Mouse (Mus musculus) MEL-GATA-1-ER (cell line): Measurements from ENCODE around the gene Ddit4.

ENCODE experiments used
- DNase-seq: peaks from one replicate; pipeline ENCODE4 v3.0.0-alpha.2; 2012; ENCODE audit warnings: low read depth; ENCODE audit errors: extremely low read depth

Ddit4 gene

DNA sequence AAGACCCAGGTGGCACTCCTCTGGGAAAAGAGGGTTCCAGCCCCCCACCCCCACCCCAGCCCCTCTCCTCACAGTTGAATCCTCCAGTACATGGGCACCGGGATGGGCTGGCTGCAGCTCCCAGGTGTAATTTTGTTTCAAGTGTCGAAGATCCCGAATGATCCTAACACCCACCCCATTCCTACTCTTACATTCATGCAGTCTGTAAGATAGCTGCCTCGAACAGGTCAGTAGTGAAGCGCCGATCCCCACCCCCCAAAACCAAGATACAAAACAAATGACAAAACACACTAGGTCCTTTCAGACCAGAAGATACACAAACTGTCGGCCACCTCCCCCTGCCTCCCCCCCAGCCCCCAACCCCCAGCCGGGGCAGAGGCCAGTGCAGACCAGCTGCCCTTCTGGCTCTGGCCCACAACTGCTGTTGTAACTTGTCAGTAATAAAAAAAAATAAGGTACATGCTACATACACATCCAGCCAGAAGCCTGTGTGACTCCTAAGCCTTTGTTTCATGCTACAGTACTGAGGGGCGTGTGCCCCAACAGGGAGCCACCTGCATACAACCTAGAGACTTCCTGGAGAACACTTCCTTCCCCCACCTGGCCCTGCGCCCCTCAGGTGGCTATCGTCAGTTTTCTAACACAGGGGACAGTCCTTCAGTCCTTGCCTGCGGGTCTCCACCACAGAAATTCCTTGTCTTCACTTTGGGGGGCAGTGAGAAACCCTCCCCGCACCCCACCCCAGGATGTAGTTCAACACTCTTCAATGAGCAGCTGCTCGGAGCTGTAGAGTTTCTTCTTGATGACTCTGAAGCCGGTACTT lies 1.6 kb downstream of the Ddit4 start:
- no peak for DNase-seq

DNA sequence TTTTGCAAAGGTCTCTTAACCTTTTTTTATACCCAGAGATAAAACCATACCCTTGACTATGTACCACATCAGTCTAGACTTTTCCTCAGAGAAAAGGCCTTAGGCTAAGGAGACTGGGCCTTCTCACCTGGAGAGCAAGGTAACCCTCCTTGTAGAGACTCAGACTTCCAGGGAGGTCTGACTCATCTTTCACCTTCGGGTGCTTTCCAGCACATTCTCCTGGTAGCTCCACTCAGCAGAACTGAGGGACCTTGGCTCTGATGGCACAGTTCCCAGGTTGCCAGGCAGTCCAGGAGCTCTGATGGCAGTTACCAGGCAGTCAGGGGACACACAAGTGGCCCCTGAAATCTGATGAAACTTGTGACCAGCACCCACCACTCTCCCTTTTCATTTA lies 2.4 kb downstream of the Ddit4 start:
- no peak for DNase-seq

DNA sequence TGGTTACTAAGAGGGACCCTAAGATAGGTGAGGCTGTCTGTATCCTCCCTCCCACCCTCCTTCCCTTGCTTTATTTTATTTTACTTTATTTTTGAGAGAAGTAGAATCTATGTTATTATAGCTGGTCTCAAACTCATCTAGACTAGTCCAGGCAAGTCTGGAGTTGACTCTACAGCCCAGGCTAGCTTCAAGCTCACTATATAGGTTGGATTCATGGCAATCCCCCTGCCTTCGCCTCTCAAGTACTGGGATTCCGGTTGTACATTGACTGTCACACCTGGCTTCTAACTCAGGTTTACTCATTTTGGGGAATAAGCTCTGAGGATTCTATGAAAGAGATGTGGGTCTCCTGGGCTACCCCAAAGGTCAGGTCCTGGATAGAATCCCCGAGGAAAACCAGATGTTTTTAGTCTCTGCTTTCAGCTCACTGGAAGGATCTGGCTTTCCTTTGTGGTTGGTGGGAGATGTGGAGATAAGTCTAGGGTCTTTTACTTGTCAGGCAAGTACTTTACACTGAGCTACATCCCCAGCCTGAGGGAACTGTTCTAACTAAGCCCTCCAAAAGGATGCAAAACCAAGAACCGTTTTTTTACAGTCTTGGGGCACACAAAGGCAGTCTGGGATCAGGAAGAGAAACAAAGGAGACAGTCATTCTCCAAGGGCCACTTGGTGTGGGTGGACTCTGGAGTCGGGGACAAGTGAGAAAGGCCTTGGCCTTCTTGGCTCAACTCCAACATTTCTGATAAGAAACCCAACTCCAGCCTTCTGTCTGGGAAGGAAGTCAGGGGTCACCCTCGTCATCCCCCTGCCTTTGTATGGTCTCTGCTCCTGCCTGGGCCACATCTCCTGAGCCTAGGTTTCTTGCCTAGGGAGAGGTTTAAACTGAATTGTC lies 3.0 kb downstream of the Ddit4 start:
- DNase-seq: no peak

DNA sequence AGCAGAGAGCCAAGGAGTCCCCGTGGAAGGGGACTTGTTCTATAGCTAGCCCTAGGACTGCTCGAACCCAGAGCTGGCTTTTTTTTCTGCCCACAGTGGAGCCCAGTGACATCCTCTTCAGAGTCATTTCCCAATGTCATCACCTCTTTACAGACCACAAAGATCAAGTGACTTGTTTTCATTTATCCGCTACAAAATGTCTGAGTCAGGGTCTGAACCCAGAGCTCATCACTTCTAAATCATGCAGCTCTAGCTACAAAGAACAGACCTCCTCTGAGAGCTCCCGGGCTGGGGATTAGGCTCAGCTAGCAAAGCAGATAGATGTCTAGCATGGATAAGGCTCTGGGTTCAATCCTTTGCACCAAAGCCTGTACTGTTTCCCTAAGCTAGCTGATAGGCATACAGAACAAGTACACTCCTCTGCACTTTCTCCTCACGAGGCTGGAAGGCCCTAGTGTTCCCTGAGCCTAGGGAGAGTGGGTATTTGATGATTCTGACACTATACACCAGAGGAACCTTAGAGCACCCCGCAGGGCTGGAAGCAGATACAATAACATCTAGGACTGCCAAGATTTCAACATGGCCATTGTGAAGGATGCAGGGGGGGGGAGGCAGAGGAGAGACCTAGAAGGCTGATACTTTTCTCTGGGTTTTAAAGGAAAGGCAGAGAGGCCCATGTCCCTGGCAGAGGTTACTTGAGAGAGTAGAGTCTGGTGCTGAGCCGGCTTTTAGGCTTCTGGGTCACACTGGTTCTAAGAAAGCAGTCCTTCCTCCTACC lies 4.1 kb downstream of the Ddit4 start:
- DNase-seq: no peak

DNA sequence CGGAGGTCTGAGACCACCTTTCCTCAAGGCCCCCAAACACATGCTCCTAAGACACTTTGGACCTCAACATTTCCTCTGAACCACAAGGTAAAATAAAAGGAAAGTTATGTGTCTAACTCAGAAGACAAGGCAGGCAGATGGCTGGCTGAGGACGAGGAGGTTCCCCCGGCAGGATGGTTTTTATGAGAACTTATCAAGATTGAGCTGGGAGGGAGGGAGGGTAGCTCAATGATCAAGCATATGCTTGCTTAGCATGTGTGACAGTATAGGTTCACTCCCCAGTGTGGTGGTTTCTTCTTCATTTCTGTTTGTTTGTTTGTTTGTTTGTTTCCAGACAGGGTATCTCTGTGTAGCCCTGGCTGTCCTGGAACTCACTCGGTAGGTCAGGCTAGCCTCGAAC lies 5.3 kb downstream of the Ddit4 start:
- DNase-seq: no peak

DNA sequence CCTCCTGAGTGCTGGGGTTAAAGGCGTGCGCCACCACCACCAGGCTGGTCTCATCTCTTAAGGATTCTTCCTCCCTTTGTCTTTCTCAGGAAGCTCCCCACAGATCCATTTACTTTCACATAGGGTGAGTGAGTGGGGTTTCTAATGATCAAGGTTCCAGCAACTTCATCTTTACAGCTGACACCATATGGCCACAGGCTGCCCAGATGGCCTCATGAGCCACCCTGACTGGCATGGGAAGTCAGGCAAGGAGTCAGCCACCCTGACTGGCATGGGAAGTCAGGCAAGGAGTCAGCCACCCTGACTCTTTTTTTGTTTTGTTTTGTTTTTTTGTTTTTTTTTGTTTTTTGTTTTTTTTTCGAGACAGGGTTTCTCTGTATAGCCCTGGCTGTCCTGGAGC lies 6.2 kb downstream of the Ddit4 start:
- no peak for DNase-seq

DNA sequence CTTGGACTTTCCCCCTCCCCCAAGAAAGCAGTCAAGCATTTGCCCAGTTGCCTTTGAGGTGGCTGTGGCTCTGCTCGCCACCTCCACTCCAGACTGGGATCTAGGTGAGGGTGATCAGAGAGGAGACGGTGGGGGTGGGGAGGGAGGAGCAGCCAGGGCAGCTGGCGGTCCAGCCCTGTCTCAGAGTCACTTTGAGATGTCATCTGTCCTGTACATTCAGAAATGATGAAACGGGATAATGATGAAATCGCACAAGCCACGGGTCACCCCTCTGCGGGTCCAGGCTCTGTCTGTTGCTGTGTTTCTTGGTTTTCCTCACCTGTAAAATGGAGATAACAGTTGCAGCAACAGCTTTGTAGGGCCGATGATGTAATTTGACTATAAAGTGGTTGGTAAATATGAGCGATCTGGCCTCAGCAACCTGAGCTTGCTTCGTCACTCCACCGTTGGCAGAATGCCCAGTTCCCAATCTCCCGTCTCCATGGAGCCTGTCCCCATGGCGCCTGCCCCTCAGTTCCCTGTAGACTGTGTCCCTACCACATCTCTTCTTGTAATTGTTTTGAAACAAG lies 8.1 kb downstream of the Ddit4 start:
- peak; percentile 80 for DNase-seq

DNA sequence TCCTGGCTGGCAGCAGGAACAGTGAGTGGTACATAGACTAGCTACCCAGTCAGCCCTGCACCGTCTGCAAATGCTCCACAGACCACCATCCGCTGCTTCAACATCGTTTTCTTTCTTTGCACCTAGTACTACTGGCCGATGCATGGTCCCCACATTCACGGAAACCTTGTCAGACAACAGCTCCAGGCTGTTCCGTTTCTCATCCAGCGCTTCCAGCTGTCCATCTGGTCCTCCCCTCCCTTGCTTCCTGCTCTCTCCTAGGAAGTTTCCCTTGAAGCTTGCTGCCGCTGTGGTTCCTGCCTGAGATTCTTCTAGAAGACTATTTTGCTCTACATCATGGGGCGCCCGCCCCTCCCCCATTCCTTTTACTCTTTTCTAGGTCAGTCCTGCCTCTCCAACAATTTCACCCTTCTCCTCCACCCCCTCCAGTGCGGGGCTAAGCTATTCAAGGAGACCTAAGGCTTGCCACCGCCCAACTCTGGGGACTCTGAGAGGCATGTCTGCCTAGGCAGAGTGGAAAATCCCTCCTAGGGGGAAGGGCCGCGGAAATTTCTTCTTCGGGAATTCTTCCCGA lies 8.7 kb downstream of the Ddit4 start:
- no peak for DNase-seq

DNA sequence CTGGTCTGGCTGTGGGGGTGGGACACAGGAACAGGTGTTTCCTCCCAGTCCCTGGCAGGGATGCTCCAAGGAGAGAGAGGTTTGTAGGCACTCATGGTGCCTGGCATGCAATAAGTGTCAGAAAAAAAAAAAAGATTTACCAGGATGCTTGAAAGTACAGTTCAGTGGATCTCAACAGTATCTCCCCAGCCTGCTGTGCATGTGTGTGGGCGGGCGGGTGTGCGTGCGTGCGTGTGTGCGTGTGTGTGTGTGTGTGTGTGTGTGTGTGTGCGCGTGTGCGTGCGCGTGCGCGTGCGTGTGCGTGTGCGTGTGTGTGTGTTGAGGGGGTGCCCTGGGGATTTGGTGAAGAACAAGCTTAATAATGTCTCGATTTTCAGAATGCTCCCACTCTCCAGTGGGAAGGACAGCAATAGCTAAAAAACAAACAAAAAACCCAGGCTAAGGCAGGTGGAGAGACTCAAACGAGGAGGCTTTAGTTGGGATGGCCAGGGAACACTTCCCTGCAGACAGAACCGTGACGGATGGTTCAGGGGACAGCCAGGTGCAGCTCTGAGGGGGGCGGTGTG lies 9.3 kb downstream of the Ddit4 start:
- no peak for DNase-seq

DNA sequence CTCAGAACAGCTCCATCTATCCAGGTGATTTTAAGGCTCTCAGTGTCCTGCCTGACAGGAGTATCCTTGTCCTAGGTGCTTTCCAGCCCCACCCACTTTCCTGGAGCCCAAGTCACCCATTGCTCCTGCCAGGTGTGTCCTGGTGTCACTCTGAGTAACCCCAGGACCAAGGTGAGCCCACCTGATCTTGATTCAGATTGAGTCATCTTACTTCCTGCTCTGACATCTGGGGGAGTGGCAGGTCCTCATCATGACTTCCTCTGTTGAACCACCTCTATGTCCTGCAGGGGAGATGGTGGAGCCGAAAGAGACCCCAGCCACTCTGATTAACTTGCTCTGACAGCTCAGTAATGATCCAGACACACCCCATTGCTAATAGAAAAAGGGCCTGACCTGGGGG lies 12.6 kb downstream of the Ddit4 start:
- DNase-seq: no peak

DNA sequence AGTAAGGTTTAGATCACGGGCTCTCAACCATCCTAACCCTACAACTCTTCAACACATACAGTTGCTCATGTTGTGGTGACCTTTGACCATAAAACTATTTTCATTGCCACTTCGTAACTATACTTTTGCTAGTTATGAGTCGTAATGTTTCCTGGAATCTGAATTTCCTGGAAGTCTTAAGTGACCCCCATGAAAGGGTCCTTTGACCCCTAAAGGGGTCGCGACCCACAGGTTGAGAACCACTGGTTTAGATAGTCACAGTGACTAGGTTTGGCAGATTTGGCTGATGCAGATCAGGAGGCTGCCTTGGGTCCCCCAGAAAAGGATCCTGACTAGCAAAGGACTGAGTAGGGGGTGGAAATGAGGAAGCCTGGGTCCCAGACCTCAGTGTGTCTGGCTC lies 13.0 kb downstream of the Ddit4 start:
- no peak for DNase-seq

DNA sequence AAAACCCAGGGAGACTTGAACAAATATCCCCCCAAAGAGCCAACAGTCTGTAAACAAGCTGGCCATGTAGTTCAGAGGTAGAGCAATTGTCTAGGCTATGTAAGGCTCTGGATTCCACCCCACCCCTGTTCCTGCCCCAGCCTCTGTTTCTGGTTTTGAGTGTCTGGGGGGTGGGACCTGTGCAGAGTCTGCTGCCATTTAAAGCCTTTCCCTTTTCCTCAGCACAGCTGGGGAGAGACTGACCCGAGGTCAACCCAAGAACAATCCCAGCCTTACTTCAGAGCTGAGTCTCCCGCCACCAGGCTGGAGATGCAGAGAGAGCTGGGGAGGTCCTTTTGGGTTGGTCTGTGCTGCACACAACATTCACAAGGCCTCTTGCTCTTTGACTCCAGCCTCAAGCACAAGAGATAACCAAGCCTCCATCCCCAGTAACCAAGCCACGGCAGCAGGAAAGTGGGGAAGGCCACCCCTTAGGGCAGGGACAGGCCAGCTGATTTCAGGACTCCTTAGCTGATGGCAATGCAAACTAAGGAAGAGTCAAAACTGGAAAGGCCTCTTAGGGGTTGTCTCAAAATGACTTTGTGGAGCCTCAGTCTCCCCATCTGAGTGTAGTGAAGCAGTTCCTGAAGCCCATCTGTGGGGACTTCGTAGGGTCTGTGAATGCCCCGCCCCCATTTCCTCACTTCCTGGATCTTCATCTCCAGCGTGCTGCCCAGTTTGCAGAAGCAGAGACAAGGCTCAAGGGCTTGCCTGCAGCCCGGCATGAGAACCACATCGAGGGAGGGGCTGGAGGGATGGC lies 15.4 kb downstream of the Ddit4 start:
- no peak for DNase-seq

DNA sequence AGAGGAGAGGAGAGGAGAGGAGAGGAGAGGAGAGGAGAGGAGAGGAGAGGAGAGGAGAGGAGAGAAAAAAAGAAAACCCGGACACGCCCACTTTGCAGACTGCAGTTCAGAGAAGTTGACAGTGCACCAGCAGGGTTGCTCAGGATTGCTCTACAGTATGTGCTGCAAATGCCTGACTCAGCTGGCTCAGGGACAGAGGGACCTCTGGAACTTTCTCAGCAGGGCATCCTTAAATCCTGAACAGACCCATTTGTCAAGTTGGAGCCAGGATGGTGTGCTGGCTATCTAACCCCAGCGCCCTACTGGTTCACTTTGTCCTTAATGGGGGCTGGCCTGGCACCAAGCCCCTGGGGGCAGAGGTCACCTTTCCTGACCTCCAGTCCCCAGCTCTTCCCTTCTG lies 17.6 kb downstream of the Ddit4 start:
- no peak for DNase-seq

DNA sequence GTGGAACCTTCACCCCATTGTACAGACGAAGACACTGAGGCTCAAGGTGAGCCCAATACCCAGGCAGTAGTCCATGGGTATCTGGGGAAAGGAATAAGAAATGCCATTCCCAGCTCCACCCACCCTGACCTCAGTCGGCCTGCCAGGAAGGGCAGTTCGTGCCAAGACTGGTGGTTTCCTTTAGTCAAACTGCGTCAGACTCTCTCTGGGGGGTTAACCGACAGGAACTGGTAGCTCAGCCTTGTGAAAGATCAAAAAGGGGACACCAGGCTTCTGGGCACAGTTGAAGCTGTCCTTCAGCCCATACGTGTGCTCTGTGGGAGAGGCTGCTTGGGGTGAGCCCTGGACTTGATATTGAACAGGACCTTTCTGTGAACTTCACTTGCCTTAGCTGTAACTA lies 19.1 kb downstream of the Ddit4 start:
- no peak for DNase-seq

DNA sequence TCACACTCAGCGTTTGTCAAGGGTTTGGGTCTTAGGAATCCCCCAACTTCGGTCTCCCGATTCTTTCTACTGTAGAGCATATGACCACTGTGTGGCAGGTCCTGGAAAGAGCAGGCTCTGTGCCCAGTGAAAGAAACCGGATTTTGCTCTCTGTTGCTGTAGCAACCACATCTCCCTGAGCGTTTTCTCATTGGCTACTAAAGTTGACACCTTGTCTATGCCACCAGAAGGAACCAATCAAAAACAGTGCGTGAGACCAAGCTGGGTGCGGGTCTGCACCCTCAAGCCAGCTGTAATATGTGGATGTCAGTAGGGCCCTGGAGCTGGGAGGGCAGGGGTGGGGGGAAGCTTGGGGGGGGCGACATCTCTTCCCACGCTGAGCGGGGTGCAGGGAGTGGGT lies 20.6 kb downstream of the Ddit4 start:
- DNase-seq: no peak

DNA sequence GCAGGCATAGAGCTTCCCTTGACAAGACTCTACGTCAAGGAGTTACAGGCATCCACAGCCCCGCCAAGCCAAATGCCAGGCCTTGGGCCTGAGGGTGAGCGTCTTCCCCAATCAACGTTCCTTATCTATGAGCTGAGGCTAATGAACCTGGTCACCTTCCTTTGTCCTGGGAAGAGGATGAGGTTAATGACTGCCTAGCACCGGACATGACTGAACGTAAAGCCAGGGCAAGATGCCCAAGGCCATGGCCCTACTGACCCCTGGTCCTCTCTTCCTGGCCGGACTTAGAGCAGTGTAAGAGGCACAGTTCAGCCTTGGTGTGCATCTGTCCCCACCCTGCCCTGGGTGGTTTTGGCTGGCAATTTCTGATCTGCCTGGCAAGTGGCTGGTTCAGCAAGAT lies 22.4 kb downstream of the Ddit4 start:
- DNase-seq: no peak

DNA sequence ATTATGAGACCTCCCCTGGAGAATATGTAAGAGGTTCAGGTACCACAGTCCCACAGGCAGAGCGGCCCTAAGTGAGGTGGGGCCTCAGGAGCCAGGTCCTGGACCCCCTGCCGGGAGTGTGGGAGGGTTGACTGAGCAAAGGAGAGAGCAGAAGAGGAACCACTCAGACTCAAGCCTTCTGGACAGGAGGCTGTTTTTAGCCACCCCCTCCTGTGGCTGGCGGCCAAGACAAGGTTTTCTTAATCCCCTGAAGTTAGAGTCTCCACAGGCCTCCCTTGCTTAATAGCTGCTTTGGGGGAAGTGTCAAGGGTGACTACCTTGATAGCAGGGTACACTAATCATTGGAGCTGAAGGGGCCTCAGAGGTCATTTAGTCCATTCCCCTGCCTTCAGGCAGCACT lies 27.3 kb downstream of the Ddit4 start:
- peak; percentile 56 for DNase-seq

DNA sequence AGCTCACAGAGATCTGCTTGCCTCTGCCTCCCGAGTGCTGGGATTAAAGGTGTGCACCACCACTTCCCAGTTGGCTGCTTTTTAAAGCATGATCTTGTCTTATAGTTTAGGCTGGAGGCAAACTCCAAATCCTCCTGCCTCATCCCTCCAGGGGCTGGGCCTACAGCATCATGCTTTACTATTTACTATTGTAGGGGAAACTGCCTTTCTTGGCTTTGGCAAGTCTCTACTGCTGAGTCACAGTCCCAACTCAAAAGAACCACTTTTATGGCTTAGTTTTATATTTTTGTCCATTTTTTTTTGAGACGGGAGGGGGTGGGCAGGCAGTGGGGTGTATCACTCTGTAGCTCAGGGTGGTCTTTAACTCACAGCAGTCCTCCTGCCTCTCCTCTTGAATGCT lies 28.1 kb downstream of the Ddit4 start:
- DNase-seq: no peak

DNA sequence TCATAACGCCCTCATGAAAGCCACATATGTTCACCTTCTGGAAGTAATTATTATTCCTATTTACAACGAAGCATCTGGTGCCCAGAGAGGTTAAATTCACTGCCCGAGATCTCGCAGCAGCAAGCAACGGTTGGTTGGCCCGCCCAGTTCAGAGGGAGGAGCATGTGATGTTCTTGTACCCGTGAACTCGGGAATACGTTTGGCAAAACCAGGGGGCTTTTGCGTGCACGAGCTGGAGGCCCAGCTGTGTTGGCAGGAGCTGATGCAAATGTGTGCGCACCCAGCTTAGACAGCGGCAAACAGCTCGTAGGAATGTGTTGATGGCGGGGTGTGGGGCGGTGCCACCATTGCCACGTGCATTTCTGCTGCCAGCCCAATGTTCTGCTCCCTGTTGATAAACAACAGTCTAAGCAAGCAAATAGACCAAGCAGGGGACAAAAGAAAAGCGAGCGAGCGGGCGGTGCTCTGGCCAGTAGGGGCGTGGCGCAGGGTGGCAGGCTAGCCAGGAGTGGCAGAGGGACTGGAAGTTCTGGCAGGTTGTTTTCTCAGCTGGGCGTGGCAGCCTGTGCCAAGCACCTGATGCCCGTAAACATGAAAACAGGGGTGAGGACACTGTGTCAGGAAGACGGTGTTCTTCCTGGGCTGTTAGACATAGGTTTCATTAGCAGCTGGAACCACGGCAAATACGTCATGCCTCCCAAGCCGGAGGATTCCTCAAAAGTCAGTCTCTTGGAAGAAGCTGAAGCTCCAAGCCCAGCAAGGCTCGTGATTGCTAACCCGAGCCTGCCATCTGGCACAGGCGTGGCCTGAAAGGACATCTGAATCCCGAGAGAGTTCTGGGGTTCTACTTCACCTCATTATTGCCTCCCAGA lies 30.6 kb downstream of the Ddit4 start:
- DNase-seq: peak; percentile 54
